Mouse (Mus musculus) megakaryocyte, embryonic 14.5 days (primary cell): Measurements from ENCODE around the gene Snx7. TPM values are rescaled to one million over a fixed set of nuclear protein-coding genes. Genes with fewer than 3 reads are reported as not detected.
A peak's percentile ranks its signal among the peaks of the same experiment; 100 is the strongest.

Source experiments
- H3K27me3 ChIP-seq: replicated peaks from 2 replicates; pipeline ENCODE3; 2012; ENCODE audit warnings: inconsistent platforms
- H3K36me3 ChIP-seq: replicated peaks from 2 replicates; pipeline ENCODE3; 2012; ENCODE audit warnings: low read length, inconsistent platforms, mixed read lengths
- H3K4me1 ChIP-seq: 2 replicates; pipeline ENCODE4 v1.6.1; 2012; ENCODE audit warnings: inconsistent platforms
- H3K4me3 ChIP-seq: replicated peaks from 2 replicates; pipeline ENCODE3; 2012; ENCODE audit warnings: moderate library complexity, mild to moderate bottlenecking, inconsistent platforms
- H3K9me3 ChIP-seq: 2 replicates; pipeline ENCODE4 v1.6.1; 2012; ENCODE audit warnings: inconsistent platforms
- FLI1 ChIP-seq: IDR thresholded peaks from 2 replicates; pipeline ENCODE4 v1.6.1; 2012; ENCODE audit warnings: low read length, inconsistent platforms, mixed read lengths
- GATA1 ChIP-seq: IDR thresholded peaks from 3 replicates; pipeline ENCODE4 v1.6.1; 2012; ENCODE audit warnings: mixed read lengths, low read length, inconsistent platforms, borderline replicate concordance
- polyA plus RNA-seq: library from polyadenylated mRNA; stranded (reverse); fragments of >175 nt; gene quantifications from 2 replicates; pipeline ENCODE4 v1.2.3, GENCODE M21; 2012; ENCODE audit warnings: low replicate concordance; ENCODE audit not compliant: insufficient read depth

Gene Snx7
- 3.0 TPM in 1 of 2 replicates, not detected in the other for polyA plus RNA-seq

GRCm38 (mm10) chr3:117868637-117869323 is at the start of gene Snx7:
Snx7 (minus strand) TSS chr3:117868936.
- Histone ChIP-seq H3K27me3 (no peaks in the 10 kb centered on the region), H3K9me3 (no peaks in the 10 kb centered on the region), H3K4me3 (peak within 1 kb of the TSS; percentile 98), H3K36me3 (no peaks in the 10 kb centered on the region), H3K4me1 (peaks cover 20% of the 10 kb centered on the region; the same call in 1 of the 2 replicates)
- TF ChIP-seq GATA1: no peak
- no peak for TF ChIP-seq FLI1

GRCm38 (mm10) chr3:117915420-117915819 is 46.7 kb upstream of the Snx7 start:
- Histone ChIP-seq H3K27me3 (no peaks in the 10 kb centered on the region), H3K36me3 (no peaks in the 10 kb centered on the region), H3K4me1 (no peaks in the 10 kb centered on the region), H3K4me3 (no peak overlapping the region), H3K9me3 (peaks cover under 1% of the 10 kb centered on the region; the same call in 1 of the 2 replicates)
- TF ChIP-seq GATA1: no peak
- TF ChIP-seq FLI1: no peak

GRCm38 (mm10) chr3:117893736-117894135 is 25.0 kb upstream of the Snx7 start:
- Histone ChIP-seq H3K27me3 (no peaks in the 10 kb centered on the region), H3K4me3 (no peak overlapping the region), H3K9me3 (no peaks in the 10 kb centered on the region), H3K36me3 (no peaks in the 10 kb centered on the region), H3K4me1 (peaks cover 5% of the 10 kb centered on the region)
- TF ChIP-seq GATA1 (no peak), FLI1 (no peak)

GRCm38 (mm10) chr3:117875450-117875849 is 6.7 kb upstream of the Snx7 start:
- Histone ChIP-seq H3K27me3 (no peaks in the 10 kb centered on the region), H3K4me1 (no peaks in the 10 kb centered on the region), H3K4me3 (no peak overlapping the region), H3K36me3 (no peaks in the 10 kb centered on the region), H3K9me3 (no peaks in the 10 kb centered on the region)
- TF ChIP-seq FLI1 (no peak), GATA1 (no peak)

- Histone ChIP-seq H3K4me3 (no peak overlapping the region), H3K4me1 (peaks cover 7% of the 10 kb centered on the region; the same call in 1 of the 2 replicates), H3K9me3 (no peaks in the 10 kb centered on the region), H3K27me3 (no peaks in the 10 kb centered on the region), H3K36me3 (no peaks in the 10 kb centered on the region)
- TF ChIP-seq GATA1 (no peak), FLI1 (no peak)
These were observed 4.6 kb upstream of the Snx7 start for GRCm38 (mm10) chr3:117873209-117873863.

- Histone ChIP-seq H3K4me1 (peaks cover 20% of the 10 kb centered on the region; the same call in 1 of the 2 replicates), H3K36me3 (no peaks in the 10 kb centered on the region), H3K27me3 (no peaks in the 10 kb centered on the region), H3K9me3 (no peaks in the 10 kb centered on the region), H3K4me3 (peak overlapping the region; percentile 98)
- TF ChIP-seq GATA1: no peak
- TF ChIP-seq FLI1: no peak
These were observed 584 bp upstream of the Snx7 start for GRCm38 (mm10) chr3:117869324-117869715.

- H3K27me3 ChIP-seq: no peaks in the 10 kb centered on the region
- TF ChIP-seq GATA1: no peak
- TF ChIP-seq FLI1: no peak
- H3K4me1 ChIP-seq: peaks cover 20% of the 10 kb centered on the region; the same call in 1 of the 2 replicates
- peak overlapping the region; percentile 98 for H3K4me3 ChIP-seq
- H3K36me3 ChIP-seq: no peaks in the 10 kb centered on the region
- no peaks in the 10 kb centered on the region for H3K9me3 ChIP-seq
These were observed 645 bp downstream of the Snx7 start for GRCm38 (mm10) chr3:117868091-117868490.

- H3K4me3 ChIP-seq: no peak overlapping the region
- no peaks in the 10 kb centered on the region for H3K9me3 ChIP-seq
- H3K4me1 ChIP-seq: peaks cover 23% of the 10 kb centered on the region; the same call in 1 of the 2 replicates
- no peaks in the 10 kb centered on the region for H3K27me3 ChIP-seq
- no peak for TF ChIP-seq GATA1
- no peak for TF ChIP-seq FLI1
- H3K36me3 ChIP-seq: no peaks in the 10 kb centered on the region
These were observed 1.9 kb downstream of the Snx7 start for GRCm38 (mm10) chr3:117866696-117867407.

- no peaks in the 10 kb centered on the region for H3K27me3 ChIP-seq
- no peak for TF ChIP-seq FLI1
- no peak for TF ChIP-seq GATA1
These were observed 3.1 kb downstream of the Snx7 start for GRCm38 (mm10) chr3:117865621-117866020.

More at GRCm38 (mm10) chr3:117865621-117866020, 3.1 kb downstream of the Snx7 start:
- no peak overlapping the region for H3K4me3 ChIP-seq
- peaks cover 5% of the 10 kb centered on the region for H3K9me3 ChIP-seq
- H3K36me3 ChIP-seq: no peaks in the 10 kb centered on the region
- H3K4me1 ChIP-seq: peaks cover 23% of the 10 kb centered on the region; the same call in 1 of the 2 replicates
